Mouse (Mus musculus) heart, embryonic 15.5 days (tissue): Measurements from ENCODE around the gene Tbc1d15. TPM values are rescaled to one million over a fixed set of nuclear protein-coding genes. Genes with fewer than 3 reads are reported as not detected.
A peak's percentile ranks its signal among the peaks of the same experiment; 100 is the strongest.
"Not testable (repeated sequence)": the region's sequence is repeated elsewhere in the genome, so short reads cannot be mapped to it uniquely, and the experiment has no call there.

Experiments
- ATAC-seq: fragments of 200-750 bp; cut with Nextera tagmentation; replicated peaks from 2 replicates; pipeline ENCODE4 v1.8.0; 2017; ENCODE audit warnings: low read depth, moderate TSS enrichment; ENCODE audit not compliant: insufficient number of reproducible peaks, insufficient read depth, low FRiP score
- H3K27ac ChIP-seq: fragments of 300-500 bp; sonication (generic); 2 replicates; pipeline ENCODE4 v1.5.1; 2015; ENCODE audit warnings: mild to moderate bottlenecking, inconsistent platforms
- H3K27me3 ChIP-seq: fragments of 300-500 bp; sonication (generic); 2 replicates; pipeline ENCODE4 v1.6.1; 2015; ENCODE audit warnings: inconsistent platforms
- H3K36me3 ChIP-seq: fragments of 300-500 bp; sonication (generic); 2 replicates; pipeline ENCODE4 v1.6.1; 2015; ENCODE audit warnings: mild to moderate bottlenecking, inconsistent platforms
- H3K4me1 ChIP-seq: fragments of 300-500 bp; sonication (generic); replicated peaks from 2 replicates; pipeline ENCODE4 v1.6.1; 2015; ENCODE audit warnings: inconsistent platforms
- H3K4me2 ChIP-seq: fragments of 300-500 bp; sonication (generic); 2 replicates; pipeline ENCODE4 v1.6.1; 2015; ENCODE audit warnings: inconsistent platforms, mild to moderate bottlenecking, moderate library complexity
- H3K4me3 ChIP-seq: fragments of 300-500 bp; sonication (generic); 2 replicates; pipeline ENCODE4 v1.5.1; 2015; ENCODE audit warnings: mild to moderate bottlenecking, inconsistent platforms
- H3K9ac ChIP-seq: fragments of 300-500 bp; sonication (generic); 2 replicates; pipeline ENCODE4 v1.6.1; 2015; ENCODE audit warnings: mild to moderate bottlenecking, inconsistent platforms
- H3K9me3 ChIP-seq: fragments of 300-500 bp; sonication (generic); replicated peaks from 2 replicates; pipeline ENCODE4 v1.6.1; 2016; ENCODE audit warnings: inconsistent platforms
- WGBS: fragments of 180-500 bp; shearing (Covaris S2); methylation state at CpG from one replicate; pipeline ENCODE4 v1.1.7; 2015; ENCODE audit warnings: mixed read lengths; 5-methylcytosine and 5-hydroxymethylcytosine counted together
- polyA plus RNA-seq: library from polyadenylated mRNA; unstranded; fragments of >200 nt; fragmentation: Nextera tagmentation; extraction: Ambion mirVana; gene quantifications from 2 replicates; pipeline ENCODE4 v1.2.1, GENCODE M21; 2015

The Tbc1d15 gene
- polyA plus RNA-seq, 1 experiment from 2014 or later, result 32.9 TPM

GRCm38 (mm10) chr10:115191214-115191613, 60.1 kb downstream of the Tbc1d15 start:
- Histone ChIP-seq H3K27ac (no peak overlapping the region), H3K9ac (no peak overlapping the region), H3K9me3 (no peaks in the 10 kb centered on the region), H3K27me3 (no peaks in the 10 kb centered on the region), H3K4me1 (no peaks in the 10 kb centered on the region), H3K4me2 (no peak overlapping the region), H3K4me3 (no peak overlapping the region), H3K36me3 (no peaks in the 10 kb centered on the region)
- WGBS, result 69% methylated on average over 7 of the region's 7 CpGs
- no peak for ATAC-seq

GRCm38 (mm10) chr10:115187390-115187789, 63.9 kb downstream of the Tbc1d15 start:
- H3K27me3 ChIP-seq, result no peaks in the 10 kb centered on the region
- no peak for ATAC-seq
- H3K27ac ChIP-seq, result no peak overlapping the region
- no peak overlapping the region for H3K9ac ChIP-seq
- H3K9me3 ChIP-seq, result no peaks in the 10 kb centered on the region
- 75% methylated on average over 1 of the region's 1 CpGs for WGBS
- no peaks in the 10 kb centered on the region for H3K4me1 ChIP-seq
- H3K4me2 ChIP-seq, result no peak overlapping the region
- no peaks in the 10 kb centered on the region for H3K36me3 ChIP-seq
- no peak overlapping the region for H3K4me3 ChIP-seq

GRCm38 (mm10) chr10:115184697-115185096, 66.6 kb downstream of the Tbc1d15 start, which contains the start of gene Tph2:
Gene Tph2, minus strand, starts transcription at chr10:115185022.
- Histone ChIP-seq H3K4me2 (no peak within 1 kb of the TSS), H3K4me3 (no peak within 1 kb of the TSS), H3K27me3 (no peaks in the 10 kb centered on the region), H3K9ac (no peak within 1 kb of the TSS), H3K27ac (no peak within 1 kb of the TSS), H3K4me1 (no peaks in the 10 kb centered on the region), H3K36me3 (no peaks in the 10 kb centered on the region), H3K9me3 (no peaks in the 10 kb centered on the region)
- WGBS, result 7% methylated on average over 9 of the region's 9 CpGs
- ATAC-seq, result no peak

GRCm38 (mm10) chr10:115181034-115181433, 70.2 kb downstream of the Tbc1d15 start:
- H3K4me3 ChIP-seq, result no peak overlapping the region
- ATAC-seq, result no peak
- H3K36me3 ChIP-seq, result no peaks in the 10 kb centered on the region
- no peak overlapping the region for H3K4me2 ChIP-seq
- H3K27ac ChIP-seq, result no peak overlapping the region
- H3K9me3 ChIP-seq, result no peaks in the 10 kb centered on the region
- no peak overlapping the region for H3K9ac ChIP-seq
- H3K27me3 ChIP-seq, result no peaks in the 10 kb centered on the region
- WGBS, result 65% methylated on average over 3 of the region's 3 CpGs
- no peaks in the 10 kb centered on the region for H3K4me1 ChIP-seq

GRCm38 (mm10) chr10:115178019-115178418, 73.2 kb downstream of the Tbc1d15 start:
- not testable (repeated sequence) for H3K27me3 ChIP-seq, H3K27ac ChIP-seq, H3K36me3 ChIP-seq, H3K9me3 ChIP-seq, H3K9ac ChIP-seq, H3K4me2 ChIP-seq, H3K4me1 ChIP-seq, H3K4me3 ChIP-seq, ATAC-seq
- 61% methylated on average over 6 of the region's 6 CpGs for WGBS

GRCm38 (mm10) chr10:115175591-115175991, 75.7 kb downstream of the Tbc1d15 start:
- H3K36me3 ChIP-seq, result no peaks in the 10 kb centered on the region
- no peak overlapping the region for H3K9ac ChIP-seq
- H3K9me3 ChIP-seq, result no peaks in the 10 kb centered on the region
- ATAC-seq, result no peak
- H3K4me3 ChIP-seq, result no peak overlapping the region
- 46% methylated on average over 12 of the region's 12 CpGs for WGBS
- peaks cover 10% of the 10 kb centered on the region; the same call in 1 of the 2 replicates for H3K4me1 ChIP-seq
- H3K4me2 ChIP-seq, result no peak overlapping the region
- H3K27ac ChIP-seq, result no peak overlapping the region
- H3K27me3 ChIP-seq, result 0 out of 2 replicates have a peak, but pooled peaks cover 4% of the 10 kb centered on the region

- H3K9ac ChIP-seq, result no peak overlapping the region
- peaks cover 10% of the 10 kb centered on the region; the same call in 1 of the 2 replicates for H3K4me1 ChIP-seq
- 0 out of 2 replicates have a peak overlapping the region, but pooled peaks have one; percentile 10 for H3K4me2 ChIP-seq
- 48% methylated on average over 10 of the region's 10 CpGs for WGBS
- no peak overlapping the region for H3K27ac ChIP-seq
- H3K36me3 ChIP-seq, result no peaks in the 10 kb centered on the region
- 0 out of 2 replicates have a peak, but pooled peaks cover 4% of the 10 kb centered on the region for H3K27me3 ChIP-seq
- no peaks in the 10 kb centered on the region for H3K9me3 ChIP-seq
- no peak overlapping the region for H3K4me3 ChIP-seq
- ATAC-seq, result no peak
Observed at GRCm38 (mm10) chr10:115173336-115173735, 77.9 kb downstream of the Tbc1d15 start.

- WGBS, result 15% methylated on average over 8 of the region's 8 CpGs
- H3K27ac ChIP-seq, result no peak overlapping the region
- no peak overlapping the region for H3K9ac ChIP-seq
Observed at GRCm38 (mm10) chr10:115171351-115171818, 79.9 kb downstream of the Tbc1d15 start.

GRCm38 (mm10) chr10:115170496-115171350, 80.5 kb downstream of the Tbc1d15 start:
- Histone ChIP-seq H3K9ac (no peak overlapping the region), H3K4me2 (no peak overlapping the region), H3K9me3 (no peaks in the 10 kb centered on the region), H3K27me3 (0 out of 2 replicates have a peak, but pooled peaks cover 4% of the 10 kb centered on the region), H3K27ac (no peak overlapping the region), H3K4me3 (no peak overlapping the region), H3K36me3 (no peaks in the 10 kb centered on the region), H3K4me1 (peaks cover 10% of the 10 kb centered on the region; the same call in 1 of the 2 replicates)
- ATAC-seq, result no peak
- WGBS, result 68% methylated on average over 7 of the region's 7 CpGs

More at GRCm38 (mm10) chr10:115171351-115171818, 79.9 kb downstream of the Tbc1d15 start:
- ATAC-seq, result no peak
- Histone ChIP-seq H3K4me3 (no peak overlapping the region), H3K27me3 (0 out of 2 replicates have a peak, but pooled peaks cover 4% of the 10 kb centered on the region), H3K4me1 (peaks cover 10% of the 10 kb centered on the region; the same call in 1 of the 2 replicates), H3K36me3 (no peaks in the 10 kb centered on the region), H3K9me3 (no peaks in the 10 kb centered on the region), H3K4me2 (no peak overlapping the region)

GRCm38 (mm10) chr10:115169410-115169809, 81.9 kb downstream of the Tbc1d15 start:
- ATAC-seq, result no peak
- 0 out of 2 replicates have a peak, but pooled peaks cover 4% of the 10 kb centered on the region for H3K27me3 ChIP-seq
- H3K4me2 ChIP-seq, result no peak overlapping the region
- peaks cover 10% of the 10 kb centered on the region; the same call in 1 of the 2 replicates for H3K4me1 ChIP-seq
- H3K36me3 ChIP-seq, result no peaks in the 10 kb centered on the region
- H3K4me3 ChIP-seq, result no peak overlapping the region
- H3K9me3 ChIP-seq, result no peaks in the 10 kb centered on the region
- no peak overlapping the region for H3K9ac ChIP-seq
- H3K27ac ChIP-seq, result no peak overlapping the region
- WGBS, result 39% methylated on average over 9 of the region's 9 CpGs

- Histone ChIP-seq H3K4me1 (no peaks in the 10 kb centered on the region), H3K36me3 (no peaks in the 10 kb centered on the region), H3K4me3 (no peak overlapping the region), H3K9me3 (no peaks in the 10 kb centered on the region), H3K9ac (no peak overlapping the region), H3K27ac (no peak overlapping the region), H3K27me3 (peaks cover 8% of the 10 kb centered on the region; the same call in 1 of the 2 replicates), H3K4me2 (no peak overlapping the region)
- no peak for ATAC-seq
- 65% methylated on average over 5 of the region's 5 CpGs for WGBS
Observed at GRCm38 (mm10) chr10:115160289-115160688, 91.0 kb downstream of the Tbc1d15 start.
